Mouse (Mus musculus): Measurements from ENCODE around the gene Irgq.

- TF ChIP-seq POLR2A (IDR thresholded peaks at IDR 0.05; ENCODE audit: control insufficient read depth in 1 of 2, insufficient read depth in 1 of 2, low read depth in 1 of 2, low read length in 2 of 2, poor library complexity in 1 of 2) (0 out of 4 replicates have a peak, but pooled peaks of 1 of the 2 experiments have one; percentile 8), CTCF (IDR thresholded peaks at IDR 0.05 in 2 of 3, conservative IDR thresholded peaks at IDR 0.05 in 1 of 3; ENCODE audit: control insufficient read depth in 1 of 3, insufficient read depth in 1 of 3, low read depth in 2 of 3, low read length in 3 of 3, poor library complexity in 1 of 3, severe bottlenecking in 1 of 3) (no peak), CHD1 (IDR thresholded peaks at IDR 0.05; ENCODE audit: low read depth, low read length) (no peak), USF1 (IDR thresholded peaks at IDR 0.05; ENCODE audit: low read depth, low read length) (no peak)
Measured at GRCm38 (mm10) chr7:24507726-24508114, 22.8 kb upstream of the Irgq start.

All from MEL (cell line).